Mouse (Mus musculus): ENCODE measurements at regions not wholly inside any gene's neighbourhood (a gene's known extent, or its start where the extent isn't known, plus 50 kb on each side); places are given as distances from the start of the nearest gene placed in this dataset.

DNA sequence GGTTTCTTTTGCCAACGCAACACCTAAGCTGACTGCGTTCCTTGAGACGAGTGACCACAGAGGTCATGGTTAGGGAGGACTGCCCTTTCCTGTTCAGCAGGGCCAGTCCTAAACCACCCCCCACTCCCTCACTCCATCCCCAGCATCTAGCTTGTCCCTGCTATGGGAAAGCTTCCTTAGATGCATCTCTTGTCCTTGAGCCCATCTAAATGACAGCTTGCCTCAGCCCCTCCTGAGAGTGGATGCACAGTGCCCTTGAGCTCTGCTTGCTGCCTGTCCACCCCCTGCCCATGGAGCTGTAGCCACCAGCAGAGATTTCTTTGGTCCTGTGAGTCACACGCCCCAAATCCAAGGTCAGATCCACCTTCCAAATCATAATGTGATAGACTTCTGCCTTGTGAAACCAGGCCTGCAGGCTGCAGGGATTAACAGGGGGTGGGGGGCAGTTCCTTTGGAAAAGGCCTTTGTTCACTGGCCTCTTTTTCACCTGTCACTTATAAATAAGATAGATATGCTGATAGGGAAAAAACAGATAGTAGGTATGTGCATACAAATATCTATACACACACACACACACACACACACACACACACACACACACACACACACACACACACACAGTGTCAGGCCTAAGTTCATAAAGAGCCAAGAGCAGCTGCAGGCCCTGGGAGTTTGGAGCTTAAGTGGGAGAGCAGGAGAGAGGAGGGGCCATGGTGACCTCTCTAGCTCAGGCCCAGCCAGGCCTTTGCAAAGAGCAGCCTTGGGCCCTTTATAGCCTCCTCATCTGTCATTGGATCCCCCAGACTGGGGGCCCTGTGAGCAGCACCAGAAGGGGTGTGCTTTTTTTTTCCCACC lies 56.4 kb upstream of the Adra2c start:
- DNase-seq: peak; percentile 67 to 73

DNA sequence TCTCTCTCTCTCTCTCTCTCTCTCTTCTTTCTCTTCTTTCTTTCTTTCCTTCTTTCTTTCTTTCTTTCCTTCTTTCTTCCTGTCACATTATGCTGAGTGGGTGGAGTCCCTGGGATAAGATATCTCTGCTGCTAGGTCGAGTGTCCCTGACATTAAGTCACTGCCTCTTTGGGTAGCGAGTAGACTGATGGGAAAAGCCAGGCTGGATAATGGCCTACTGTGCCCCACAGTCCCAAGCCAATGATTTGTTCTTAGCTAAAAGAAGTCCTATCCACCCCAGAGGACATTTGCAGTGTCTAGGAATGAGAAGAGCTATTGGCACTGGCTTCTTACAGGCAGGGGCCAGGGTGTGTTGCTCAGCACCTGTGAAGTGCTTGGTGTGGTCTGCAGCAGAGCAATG lies 61.8 kb upstream of the Adra2c start:
- DNase-seq: peak in 1 of 2 experiments; percentile 27

DNA sequence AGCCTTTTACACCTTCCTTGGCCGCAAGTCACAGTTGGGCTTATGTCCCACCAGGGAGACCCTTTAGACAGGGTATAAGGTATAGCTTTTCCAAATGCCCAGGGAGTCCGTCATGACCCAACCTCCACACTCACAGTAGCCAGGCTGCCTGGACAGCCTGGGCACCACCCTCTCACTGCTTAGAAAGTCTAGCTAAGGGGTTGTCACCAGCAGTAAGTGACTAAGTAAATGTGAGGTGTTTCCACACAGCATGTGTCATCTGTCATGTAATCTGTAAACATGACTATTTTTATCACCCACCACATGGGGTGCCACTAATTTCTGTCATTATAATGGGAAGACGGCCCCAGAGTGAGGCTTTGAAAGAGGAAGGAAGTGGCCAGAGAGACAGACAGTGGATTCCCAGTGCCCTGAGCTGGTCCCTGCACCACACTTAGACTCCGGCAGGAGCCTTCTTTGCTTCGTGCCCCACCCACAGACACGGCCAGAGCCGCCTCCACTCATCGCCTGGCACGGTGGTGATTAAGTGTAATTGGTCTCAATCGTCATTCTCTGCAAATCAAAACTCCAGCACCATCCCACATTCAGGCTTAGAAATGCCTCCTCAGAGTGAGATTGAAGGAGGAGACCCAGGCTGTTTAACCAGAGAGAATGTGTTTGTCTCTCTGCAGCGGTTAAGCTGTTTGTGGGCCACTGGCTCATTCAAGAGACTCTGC lies 62.5 kb upstream of the Adra2c start:
- DNase-seq: no peak

DNA sequence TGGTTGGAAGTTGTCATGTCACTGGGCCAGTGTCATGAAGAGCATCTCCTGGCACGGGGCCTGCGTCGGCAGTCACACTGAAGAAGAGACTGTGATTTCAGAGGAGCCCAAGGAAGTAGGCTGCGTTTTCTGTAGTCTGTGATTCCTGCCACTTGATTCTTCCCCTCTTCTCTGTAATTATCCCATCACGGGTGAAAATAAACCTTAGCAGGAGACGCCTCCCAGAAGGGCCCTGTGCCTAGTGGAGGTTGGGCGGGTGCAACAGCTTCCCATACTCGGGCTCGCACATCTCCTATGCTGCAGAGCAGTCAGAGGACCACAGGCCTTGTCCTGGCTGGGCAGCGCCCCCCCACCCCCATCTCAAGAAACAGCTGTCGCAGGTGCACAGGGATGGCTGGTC lies 63.1 kb upstream of the Adra2c start:
- no peak for DNase-seq

DNA sequence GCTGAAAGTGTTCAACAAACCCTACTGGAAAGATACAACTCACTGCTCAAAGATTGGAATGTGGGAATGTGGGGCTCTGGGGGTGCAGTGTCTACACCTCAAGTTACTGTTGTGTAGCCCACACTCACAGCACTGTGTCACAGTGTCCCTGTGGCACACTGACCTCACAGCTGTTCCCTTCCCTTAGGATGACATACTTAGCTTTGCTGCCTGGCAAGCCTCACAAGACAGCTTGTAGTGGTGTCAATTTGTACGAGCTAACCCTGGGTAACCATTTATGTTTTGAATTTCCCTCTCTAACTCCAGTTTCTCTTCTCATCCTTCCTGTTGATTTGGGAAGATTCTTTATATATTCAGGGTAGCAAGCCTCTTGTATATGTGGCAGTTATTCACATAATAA lies 68.8 kb upstream of the Adra2c start:
- DNase-seq: no peak

DNA sequence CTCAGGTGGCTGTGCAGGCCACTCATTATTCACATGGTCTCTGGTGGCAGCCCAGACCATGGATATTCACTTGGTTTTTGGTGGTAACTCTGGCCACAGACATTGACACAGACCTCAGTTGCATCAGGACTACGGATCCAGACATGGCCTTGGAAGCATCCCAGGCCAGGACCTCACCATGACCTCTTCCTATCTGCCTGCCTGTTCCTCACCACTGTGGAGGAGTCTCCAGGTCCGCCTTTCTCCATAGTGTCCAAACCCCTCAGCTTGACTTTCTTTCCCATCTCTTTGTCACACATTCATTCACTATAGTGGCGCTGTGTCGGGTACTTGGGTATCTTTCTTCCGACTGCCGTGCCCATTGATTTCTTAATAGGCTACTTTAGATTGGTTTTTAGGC lies 74.1 kb upstream of the Adra2c start:
- no peak for DNase-seq

DNA sequence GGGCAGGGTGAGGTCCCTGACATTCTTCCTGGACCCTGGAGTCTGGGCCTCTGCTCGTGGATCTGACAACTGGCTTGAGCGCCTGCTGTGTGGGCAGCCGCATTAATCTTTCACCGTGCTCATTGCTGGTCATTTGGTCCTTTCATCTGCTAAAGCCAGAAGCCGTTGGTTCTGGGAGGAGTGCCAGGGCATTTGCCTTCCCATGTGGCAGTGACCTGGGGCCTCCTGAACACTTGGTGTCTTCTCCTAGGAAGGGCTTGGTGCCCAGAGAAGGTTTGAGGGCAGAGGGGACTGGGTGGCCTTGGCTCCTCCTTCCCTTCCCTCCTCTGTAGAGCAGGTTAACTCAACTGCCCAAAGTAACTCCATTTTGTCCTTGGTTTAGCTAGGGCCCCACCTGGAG lies 79.7 kb upstream of the Adra2c start:
- peak; percentile 28 to 50 for DNase-seq

DNA sequence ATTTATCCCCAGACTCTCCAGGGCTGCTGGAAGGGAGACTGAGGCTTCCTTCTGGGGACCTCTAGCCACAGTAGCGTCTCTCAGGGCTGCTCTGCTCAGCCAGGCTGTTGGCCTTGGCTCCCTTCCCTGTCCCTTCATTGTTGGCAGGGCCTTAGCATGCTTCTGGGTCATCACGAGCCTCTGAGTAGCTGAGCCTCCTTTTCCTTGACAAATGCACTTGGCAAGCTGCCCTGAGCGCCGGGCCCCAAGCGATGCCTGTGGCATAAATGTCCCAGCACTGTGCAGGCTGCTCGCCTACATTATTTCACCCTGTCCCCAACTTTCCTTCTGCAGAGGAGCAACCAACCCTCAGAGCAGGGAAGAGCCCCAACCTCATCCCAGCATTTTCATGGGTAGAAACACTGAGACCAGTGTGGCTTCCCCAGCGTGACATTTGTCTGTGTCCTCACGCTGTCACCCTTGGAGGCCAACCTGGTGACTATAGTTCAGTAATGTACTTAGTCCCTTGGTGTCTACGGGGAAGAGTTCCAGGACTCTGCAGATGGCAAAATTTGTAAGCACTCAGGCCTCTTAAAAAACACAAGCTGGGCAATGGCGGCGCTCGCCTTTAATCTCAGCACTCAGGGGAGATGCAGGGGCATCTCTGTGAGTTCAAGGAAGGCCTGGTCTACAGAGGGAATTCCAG lies 83.7 kb upstream of the Lrpap1 start:
- peak; percentile 97 to 98 for DNase-seq

DNA sequence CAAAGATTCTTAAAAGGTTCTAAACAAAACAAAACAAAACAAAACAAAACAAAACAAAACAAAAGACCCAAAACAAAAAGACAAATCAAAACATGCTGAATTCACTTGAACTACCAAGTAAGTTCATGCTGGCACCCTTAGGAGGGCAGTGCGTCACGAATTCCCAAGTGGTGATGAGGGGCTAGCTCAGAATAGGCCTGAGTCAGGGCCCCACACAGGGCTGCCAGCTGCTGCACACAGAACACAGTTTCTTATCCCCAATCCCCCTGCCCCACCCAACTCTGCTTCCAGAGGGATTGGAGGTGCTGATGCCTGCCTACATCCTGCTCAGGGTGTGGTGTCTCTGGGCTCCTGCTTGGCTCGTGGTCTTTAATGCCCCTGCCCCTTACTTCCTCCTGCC lies 80.3 kb upstream of the Lrpap1 start:
- DNase-seq: no peak

DNA sequence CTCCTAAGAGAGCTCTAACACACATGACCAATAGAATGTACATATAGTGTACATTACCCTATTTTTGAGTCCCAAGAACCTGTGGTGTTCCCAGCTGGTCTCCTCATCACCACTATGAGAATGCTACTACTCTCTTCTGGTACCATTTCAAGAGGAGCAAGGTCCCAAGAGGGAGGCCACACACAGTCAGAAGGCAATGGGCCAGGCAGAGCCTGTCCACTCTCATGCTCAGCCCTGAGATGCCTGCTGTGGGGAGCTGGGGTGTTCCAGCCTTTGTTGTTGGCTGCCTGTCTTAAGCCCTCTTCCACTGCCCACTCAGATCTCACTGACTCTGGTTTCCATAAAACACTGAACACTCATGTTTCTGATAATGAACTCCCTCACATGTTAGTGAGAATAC lies 79.7 kb upstream of the Lrpap1 start:
- no peak for DNase-seq

DNA sequence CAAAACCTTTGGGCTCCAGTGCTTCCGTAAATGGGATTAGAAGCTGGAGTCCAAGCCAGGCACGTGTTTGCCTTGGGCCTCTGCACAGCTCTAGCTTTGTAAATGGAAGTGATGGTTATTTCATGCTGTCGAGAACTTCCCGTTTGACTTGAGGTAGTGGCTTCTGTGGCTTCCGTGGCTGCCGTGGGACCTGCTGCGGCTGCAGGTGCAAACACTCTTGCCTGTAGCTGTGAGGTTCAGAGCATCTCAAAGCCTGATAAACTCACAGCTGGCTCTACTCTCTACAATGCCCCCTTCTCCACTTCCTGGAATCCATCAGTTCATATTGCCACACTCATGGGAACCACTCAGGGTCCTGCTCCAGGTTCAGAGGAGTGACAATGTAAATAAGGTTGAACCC lies 77.9 kb upstream of the Lrpap1 start:
- DNase-seq: no peak

DNA sequence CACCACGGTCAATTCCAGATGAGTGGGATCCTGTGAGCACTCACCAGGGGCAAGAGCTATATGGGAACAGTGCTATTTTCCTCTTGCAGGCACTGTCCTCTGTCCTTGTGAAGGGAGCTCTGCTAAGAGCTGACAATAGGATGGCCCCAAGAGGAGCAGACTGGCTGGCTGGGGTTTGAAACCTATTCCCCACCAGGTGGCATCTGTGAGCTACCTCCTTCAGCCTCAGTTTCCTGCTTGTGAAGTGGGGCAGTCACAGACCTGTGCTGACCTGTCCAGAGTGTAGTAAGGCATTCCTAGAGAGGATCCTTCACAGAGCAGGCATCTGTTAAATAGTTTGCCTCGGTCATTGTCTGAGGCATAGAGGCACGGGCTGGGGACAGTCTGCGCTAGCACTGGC lies 71.8 kb upstream of the Lrpap1 start:
- peak; percentile 40 to 47 for DNase-seq

DNA sequence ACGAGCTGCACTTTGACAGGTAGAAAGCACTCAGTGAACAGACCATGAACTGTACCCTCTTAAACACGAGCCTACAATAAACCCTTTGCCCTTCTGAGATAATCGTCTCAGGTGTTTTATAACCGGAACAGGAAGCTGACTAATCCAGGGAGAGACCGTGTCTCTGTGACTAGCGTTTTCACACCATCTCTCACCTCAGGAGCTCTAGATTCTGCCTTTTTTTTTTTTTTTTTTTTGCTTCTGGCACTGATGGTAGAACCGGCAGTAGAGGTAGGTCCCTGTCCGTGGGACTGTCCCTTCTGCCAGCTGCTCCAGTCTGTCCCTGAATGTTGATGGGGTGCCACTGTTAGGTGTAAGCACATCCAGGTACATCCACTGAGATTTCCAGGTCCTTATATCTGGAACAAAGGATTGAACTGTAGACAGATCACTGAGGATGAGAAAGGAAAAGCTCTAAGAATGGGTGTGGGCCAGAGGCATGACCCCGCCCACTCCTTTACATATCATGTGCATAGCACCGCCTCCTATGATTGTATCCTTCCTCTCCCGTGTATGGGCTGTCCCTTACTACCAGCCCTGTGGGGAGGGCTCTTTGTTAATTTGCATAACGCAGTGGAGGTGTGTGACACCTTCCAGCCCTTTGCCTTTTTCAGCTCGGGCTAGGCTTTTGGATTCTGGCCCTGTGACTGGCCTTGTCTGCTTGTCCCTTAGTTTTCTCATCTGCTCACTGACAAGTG lies 70.7 kb upstream of the Lrpap1 start:
- DNase-seq: no peak

DNA sequence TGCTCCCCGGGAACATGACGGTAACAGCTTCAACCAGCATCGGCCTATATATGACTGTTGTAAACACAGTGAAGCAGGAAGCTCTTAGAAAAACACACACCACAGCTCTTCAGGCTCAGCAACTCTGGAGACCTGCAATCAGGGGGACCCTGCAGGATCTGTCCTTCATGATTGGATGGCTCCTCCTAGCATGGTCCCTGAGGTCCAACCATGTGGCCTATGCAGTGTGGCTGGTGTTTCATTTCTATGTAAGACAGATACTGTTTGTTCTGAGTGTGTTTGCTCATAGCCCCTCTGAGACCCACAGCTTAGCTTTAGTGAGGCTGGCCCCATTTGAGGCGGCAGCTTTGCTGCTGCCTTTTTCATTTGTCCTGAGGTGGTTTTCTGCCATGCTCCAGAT lies 68.8 kb upstream of the Lrpap1 start:
- no peak for DNase-seq

DNA sequence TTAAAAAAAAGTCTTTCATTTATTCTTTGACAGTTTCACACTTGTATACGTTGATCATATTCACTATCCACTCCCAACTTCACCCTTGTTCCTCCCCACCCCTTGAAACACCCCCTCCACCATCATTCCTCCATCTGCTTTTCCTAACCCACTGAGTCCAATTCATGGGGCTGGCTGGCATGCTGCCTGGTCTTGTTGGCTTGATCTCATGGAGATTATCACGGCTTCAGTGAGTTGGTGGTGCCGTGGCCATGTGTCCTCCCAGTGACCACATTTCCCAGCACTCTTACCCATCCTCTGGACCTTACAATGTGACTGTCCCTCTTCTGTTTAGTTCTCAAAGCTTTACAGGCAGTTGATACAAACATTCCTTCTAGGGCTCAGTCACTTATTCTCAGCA lies 65.8 kb upstream of the Lrpap1 start:
- DNase-seq: no peak

DNA sequence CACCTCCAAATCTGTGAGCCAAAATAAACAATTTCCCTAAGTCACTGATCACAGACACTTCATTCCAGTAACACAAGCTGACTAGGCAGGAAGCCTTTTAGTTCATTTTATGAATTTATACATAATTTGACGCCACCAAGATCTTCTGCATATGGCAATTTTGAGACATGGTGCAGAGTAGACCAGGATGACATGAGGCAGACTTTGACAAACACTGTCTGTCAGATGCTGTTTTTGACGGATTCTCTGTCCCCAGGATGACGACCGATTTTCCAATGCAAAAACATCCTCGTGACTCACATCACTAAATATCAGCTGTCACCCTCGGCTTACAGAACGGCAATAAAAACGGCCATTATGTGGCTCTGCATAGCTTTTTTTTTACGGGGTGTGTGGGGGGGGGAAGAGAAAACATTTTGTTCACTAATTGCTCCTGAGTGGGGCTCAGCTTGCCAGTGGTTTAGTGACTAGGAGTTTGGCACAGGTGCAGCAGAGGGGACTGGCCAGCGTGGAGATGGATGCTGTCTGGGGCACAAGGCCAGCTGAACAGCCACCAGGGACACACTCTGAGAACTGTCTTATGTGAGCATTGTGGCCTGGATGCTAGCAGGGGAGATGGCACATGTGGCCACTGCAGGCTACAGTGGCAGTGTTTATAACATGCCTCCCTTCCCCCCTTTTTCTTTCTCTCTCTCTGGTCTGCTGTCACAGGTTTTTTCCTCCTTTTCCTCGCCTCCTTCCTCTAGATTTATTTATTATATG lies 65.0 kb upstream of the Lrpap1 start:
- no peak for DNase-seq

DNA sequence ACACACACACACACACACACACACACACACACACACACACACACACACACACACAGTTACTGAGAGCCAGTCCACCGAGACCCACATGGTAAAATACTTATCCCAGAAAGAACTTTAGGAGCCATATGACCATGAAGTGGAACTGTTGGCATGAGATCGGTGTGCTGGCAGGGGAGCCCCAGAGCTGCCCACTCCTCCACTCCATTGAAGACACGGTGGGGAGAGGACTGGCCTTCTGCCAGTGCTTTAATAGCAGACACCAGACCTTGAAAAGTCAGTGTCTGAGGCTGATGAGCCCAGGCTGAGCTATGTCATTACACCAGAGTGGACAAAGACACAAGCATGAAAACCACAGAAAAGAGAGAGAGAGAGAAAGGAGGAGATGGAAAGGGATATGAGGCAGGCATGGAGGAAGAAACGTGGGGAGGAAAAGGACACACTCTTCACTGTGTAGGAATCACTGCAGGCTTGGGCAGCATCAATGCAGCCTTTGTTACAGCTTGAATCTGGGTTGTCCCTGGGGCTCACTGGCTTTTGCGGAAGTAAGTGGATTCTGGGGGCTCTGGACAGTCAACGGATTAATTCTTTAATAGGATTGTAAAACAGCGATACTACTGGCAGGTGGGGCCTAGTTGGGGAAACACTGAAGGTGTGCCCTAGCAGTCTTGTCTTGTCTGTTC lies 64.2 kb upstream of the Lrpap1 start:
- DNase-seq: peak in 1 of 2 experiments; percentile 23

DNA sequence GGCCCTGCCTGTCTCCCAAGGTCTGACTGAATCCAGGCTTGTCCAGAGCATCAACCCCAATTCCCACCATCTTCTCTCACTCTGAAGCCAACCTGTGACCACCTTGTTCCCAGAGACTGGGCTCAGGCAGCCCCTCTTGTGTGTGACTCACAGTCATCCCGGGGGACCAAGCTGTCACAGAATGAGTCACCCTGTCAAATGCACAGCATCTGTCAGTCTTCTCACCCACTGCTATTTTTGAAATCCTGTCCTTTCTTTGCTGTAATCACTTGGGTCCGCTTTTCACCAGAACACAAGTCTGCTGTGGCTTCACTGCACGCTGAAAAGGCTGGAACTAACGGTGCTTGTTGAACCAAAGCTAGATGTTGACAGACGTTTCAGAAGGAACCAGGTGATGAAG lies 63.3 kb upstream of the Lrpap1 start:
- DNase-seq: no peak

DNA sequence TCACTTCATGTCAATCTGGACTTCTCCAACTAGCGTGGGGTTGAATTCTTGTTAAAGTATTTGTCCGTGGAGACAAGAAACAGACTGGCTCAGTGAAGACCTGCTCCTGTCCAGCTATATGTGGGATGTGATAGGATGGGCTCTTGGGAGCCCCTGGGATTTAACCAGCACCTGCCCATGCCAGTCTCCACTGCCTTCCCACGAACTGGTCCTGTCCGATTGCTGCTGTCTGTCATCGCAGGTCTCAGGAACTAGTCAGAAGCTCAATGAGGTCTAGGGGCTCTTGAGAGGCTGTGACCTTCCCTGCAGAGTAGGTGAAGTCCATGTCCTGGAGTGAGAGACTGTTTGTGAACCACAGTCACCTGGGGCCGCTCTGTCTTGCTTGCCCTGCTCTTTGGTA lies 62.8 kb upstream of the Lrpap1 start:
- no peak for DNase-seq

DNA sequence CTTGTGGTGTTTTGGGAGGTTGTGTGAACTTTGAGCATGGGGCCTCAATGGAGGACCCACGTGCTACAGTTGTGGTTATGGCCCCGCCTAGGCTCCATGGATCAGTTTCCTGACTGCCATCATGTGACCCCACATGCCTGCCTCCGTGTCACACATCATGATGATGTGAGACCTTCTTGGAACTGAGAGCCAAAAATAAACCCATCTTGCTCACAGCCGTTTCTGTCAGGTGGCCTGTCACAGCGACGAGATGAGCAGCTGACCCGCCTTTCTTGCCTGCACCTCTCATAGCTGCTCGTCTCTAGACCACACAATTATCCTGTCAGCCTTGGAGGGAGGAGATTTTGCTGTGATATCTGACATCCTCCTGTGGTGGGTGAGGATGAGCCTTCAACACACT lies 60.4 kb upstream of the Lrpap1 start:
- no peak for DNase-seq

DNA sequence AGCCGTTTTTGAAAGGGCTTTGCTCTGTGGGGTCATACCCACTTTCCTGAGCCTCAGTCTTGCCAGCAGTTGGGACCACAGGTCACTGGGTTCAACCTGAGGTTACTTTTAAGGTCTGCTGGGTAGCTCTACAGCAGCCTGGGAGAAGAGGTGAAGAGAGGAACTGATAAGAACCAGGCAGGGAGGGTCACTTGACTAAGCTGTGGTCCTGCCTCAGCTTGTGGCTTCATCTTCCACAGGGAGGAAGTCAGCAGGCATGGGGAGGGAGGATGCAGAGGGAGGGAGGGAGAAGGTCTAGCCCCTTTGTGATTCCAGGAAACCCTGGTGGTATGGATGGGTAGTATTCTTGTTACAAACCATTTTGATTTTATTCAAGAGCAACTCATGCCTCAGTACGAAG lies 59.9 kb upstream of the Lrpap1 start:
- DNase-seq: no peak
